Mouse (Mus musculus) MEL (cell line): ENCODE measurements around the gene Arhgef7.

ENCODE experiments used
- CTCF ChIP-seq, 3 experiments: IDR thresholded peaks in 2 of 3; conservative IDR thresholded peaks in 1 of 3; 2 replicates each; pipeline ENCODE4 v1.5.1; 2011 to 2012; ENCODE audit warnings: low read length in 3 of 3, low read depth in 2 of 3, mild to moderate bottlenecking in 2 of 3, improper control_type of control experiment in 1 of 3, inconsistent platforms in 1 of 3, mixed read lengths in 1 of 3, moderate library complexity in 1 of 3; ENCODE audit not compliant: control insufficient read depth in 1 of 3, insufficient read depth in 1 of 3, poor library complexity in 1 of 3, severe bottlenecking in 1 of 3
- E2F4 ChIP-seq: IDR thresholded peaks from 2 replicates; pipeline ENCODE4 v1.6.1; 2011; ENCODE audit warnings: low read depth, low read length, improper control_type of control experiment, borderline replicate concordance
- ETS1 ChIP-seq: IDR thresholded peaks from 2 replicates; pipeline ENCODE4 v1.6.1; 2012; ENCODE audit warnings: low read depth, mild to moderate bottlenecking, inconsistent platforms, low read length, improper control_type of control experiment, moderate library complexity
- HCFC1 ChIP-seq: IDR thresholded peaks from 2 replicates; pipeline ENCODE4 v1.6.1; 2012; ENCODE audit warnings: low read depth, mild to moderate bottlenecking, inconsistent platforms, low read length, improper control_type of control experiment, moderate library complexity
- MYC ChIP-seq: IDR thresholded peaks from 2 replicates; pipeline ENCODE4 v1.6.1; 2011; ENCODE audit warnings: low read depth, mild to moderate bottlenecking, low read length, improper control_type of control experiment, moderate library complexity
- POLR2A ChIP-seq, 2 experiments: IDR thresholded peaks; 2 replicates each; pipeline ENCODE4 v1.6.1; 2011 to 2012; ENCODE audit warnings: low read length in 2 of 2, mild to moderate bottlenecking in 2 of 2, control low read depth in 1 of 2, improper control_type of control experiment in 1 of 2, low read depth in 1 of 2, moderate library complexity in 1 of 2; ENCODE audit not compliant: control insufficient read depth in 1 of 2, insufficient read depth in 1 of 2, poor library complexity in 1 of 2
- RAD21 ChIP-seq: IDR thresholded peaks from 2 replicates; pipeline ENCODE4 v1.6.1; 2011; ENCODE audit warnings: mild to moderate bottlenecking, low read depth, low read length, improper control_type of control experiment
- RCOR1 ChIP-seq: IDR thresholded peaks from 2 replicates; pipeline ENCODE4 v1.6.1; 2012; ENCODE audit warnings: low read depth, mild to moderate bottlenecking, inconsistent platforms, low read length, improper control_type of control experiment
- TBP ChIP-seq: IDR thresholded peaks from 2 replicates; pipeline ENCODE4 v1.8.0; 2011; ENCODE audit warnings: low read depth, low read length, improper control_type of control experiment
- ZC3H11A ChIP-seq: IDR thresholded peaks from 2 replicates; pipeline ENCODE4 v1.6.1; 2012; ENCODE audit warnings: low read depth, mild to moderate bottlenecking, inconsistent platforms, low read length, improper control_type of control experiment

DNA sequence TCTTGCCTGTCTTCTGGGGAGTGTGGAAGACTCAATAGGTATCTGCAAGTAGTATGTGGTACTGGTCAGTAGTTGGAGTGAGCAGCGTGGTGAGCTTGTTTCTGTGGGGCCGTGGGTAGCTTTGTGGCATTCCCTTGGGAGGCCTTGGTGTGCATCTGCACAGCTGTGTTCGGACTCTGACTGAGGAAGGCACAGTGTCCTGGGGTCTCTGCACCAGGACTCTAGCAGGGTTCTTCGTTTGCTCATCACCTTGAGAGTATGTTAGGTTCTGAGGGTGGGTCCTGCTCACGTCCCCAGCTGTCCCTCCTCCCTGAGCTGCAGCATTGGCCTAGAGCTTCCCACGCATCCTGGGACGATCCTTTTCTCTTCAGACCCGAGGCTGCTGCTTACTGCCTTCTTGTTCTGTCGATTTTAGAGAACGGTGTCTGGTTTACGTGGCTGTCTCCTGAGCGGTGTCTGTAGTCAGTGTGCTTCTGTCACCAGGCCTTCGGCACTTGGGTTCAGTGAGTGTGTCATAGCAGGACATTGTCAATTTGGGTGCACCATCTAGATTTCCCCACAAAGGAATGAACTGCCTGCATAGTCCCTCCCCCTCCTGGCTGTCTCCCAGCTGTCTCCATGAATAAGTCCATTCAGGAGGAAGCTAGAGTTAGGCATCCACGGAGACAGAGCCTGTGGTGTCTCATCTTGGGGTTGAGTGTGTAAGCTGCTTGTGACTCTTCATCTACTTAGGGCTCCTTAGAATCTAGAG lies 70.4 kb downstream of the Arhgef7 start:
- no peak for TF ChIP-seq HCFC1
- TF ChIP-seq POLR2A (IDR thresholded peaks at IDR 0.05; ENCODE audit: control insufficient read depth in 1 of 2, insufficient read depth in 1 of 2, low read depth in 1 of 2, low read length in 2 of 2, poor library complexity in 1 of 2), result no peak
- no peak for TF ChIP-seq TBP
- TF ChIP-seq RCOR1, result no peak
- no peak for TF ChIP-seq MYC
- no peak for TF ChIP-seq CTCF (IDR thresholded peaks at IDR 0.05 in 2 of 3, conservative IDR thresholded peaks at IDR 0.05 in 1 of 3; ENCODE audit: control insufficient read depth in 1 of 3, insufficient read depth in 1 of 3, low read depth in 2 of 3, low read length in 3 of 3, poor library complexity in 1 of 3, severe bottlenecking in 1 of 3)
- TF ChIP-seq E2F4, result no peak
- no peak for TF ChIP-seq RAD21
- TF ChIP-seq ZC3H11A, result no peak
- no peak for TF ChIP-seq ETS1
